Mouse (Mus musculus): Measurements from ENCODE around the gene Lysmd1. TPM values are rescaled to one million over a fixed set of nuclear protein-coding genes. Genes with fewer than 3 reads are reported as not detected.
"Not testable (repeated sequence)": the region's sequence is repeated elsewhere in the genome, so short reads cannot be mapped to it uniquely, and the experiment has no call there.

Lysmd1 gene
- polyA plus RNA-seq (2015; fragmentation: Nextera tagmentation; extraction: Ambion mirVana) = 19.1 and 19.6 TPM in 2 replicates

GRCm38 (mm10) chr3:95133680-95134101 is at the start of gene Lysmd1, which contains the start of gene Scnm1:
Gene Lysmd1 (plus strand): TSS chr3:95134088.
Gene Scnm1 (minus strand): TSS chr3:95134011.
- Histone ChIP-seq H3K4me3 (peak within 1 kb of the TSS; percentile 66), H3K4me2 (replicated peaks) (peak within 1 kb of the TSS; percentile 86), H3K27me3 (no peaks in the 10 kb centered on the region), H3K36me3 (peaks cover 37% of the 10 kb centered on the region), H3K9ac (peak within 1 kb of the TSS; percentile 83), H3K9me3 (no peaks in the 10 kb centered on the region), H3K27ac (peak within 1 kb of the TSS; percentile 63; the same call in 1 of the 2 replicates), H3K4me1 (peaks cover 22% of the 10 kb centered on the region)
- peak; percentile 94 for ATAC-seq (ENCODE audit: low FRiP score, low read depth)
- under 1% methylated on average over 20 of the region's 20 CpGs for WGBS

DNA sequence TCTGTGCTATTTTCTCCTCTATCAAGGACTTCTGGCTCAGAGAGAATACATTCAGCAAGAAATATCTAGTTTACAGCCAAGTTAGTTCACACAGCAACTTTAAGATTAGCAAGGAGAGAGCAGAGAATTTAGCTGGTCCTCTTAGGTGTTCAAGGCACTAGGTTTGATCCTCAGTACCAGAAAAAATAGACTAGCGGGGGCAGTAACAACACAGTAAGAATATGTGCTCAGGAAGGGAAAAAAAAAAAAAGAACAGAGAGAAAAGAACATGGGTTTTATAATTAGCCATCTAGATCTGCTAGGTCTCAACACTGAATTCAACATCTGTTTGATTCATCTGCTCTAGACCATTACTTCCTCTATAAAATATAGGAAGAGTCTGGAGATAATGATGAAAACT is 45.8 kb upstream of the Lysmd1 start:
- H3K27me3 ChIP-seq = no peaks in the 10 kb centered on the region
- H3K4me2 ChIP-seq (replicated peaks) = no peak overlapping the region
- 94% methylated on average over 1 of the region's 1 CpGs for WGBS
- H3K27ac ChIP-seq = no peak overlapping the region
- H3K9ac ChIP-seq = no peak overlapping the region
- no peaks in the 10 kb centered on the region for H3K9me3 ChIP-seq
- no peak for ATAC-seq (ENCODE audit: low FRiP score, low read depth)
- H3K4me3 ChIP-seq = no peak overlapping the region
- peaks cover 14% of the 10 kb centered on the region; the same call in 1 of the 2 replicates for H3K36me3 ChIP-seq
- H3K4me1 ChIP-seq = no peaks in the 10 kb centered on the region

GRCm38 (mm10) chr3:95100854-95101253 is 33.0 kb upstream of the Lysmd1 start:
- Histone ChIP-seq H3K36me3 (peaks cover 27% of the 10 kb centered on the region), H3K27ac (no peak overlapping the region), H3K4me3 (no peak overlapping the region), H3K4me1 (peaks cover 18% of the 10 kb centered on the region), H3K9me3 (no peaks in the 10 kb centered on the region), H3K27me3 (no peaks in the 10 kb centered on the region), H3K9ac (no peak overlapping the region), H3K4me2 (replicated peaks) (no peak overlapping the region)
- 12% methylated on average over 2 of the region's 2 CpGs for WGBS
- no peak for ATAC-seq (ENCODE audit: low FRiP score, low read depth)

- H3K36me3 ChIP-seq = peaks cover 12% of the 10 kb centered on the region
- 66% methylated on average over 4 of the region's 4 CpGs for WGBS
- peak overlapping the region; percentile 95 for H3K9ac ChIP-seq
- no peak overlapping the region for H3K27ac ChIP-seq
- H3K4me2 ChIP-seq (replicated peaks) = peak overlapping the region; percentile 78
- ATAC-seq (ENCODE audit: low FRiP score, low read depth) = no peak
- peaks cover 18% of the 10 kb centered on the region for H3K4me1 ChIP-seq
- H3K27me3 ChIP-seq = no peaks in the 10 kb centered on the region
- H3K4me3 ChIP-seq = peak overlapping the region; percentile 99
- no peaks in the 10 kb centered on the region for H3K9me3 ChIP-seq
Measured at GRCm38 (mm10) chr3:95105121-95105520, 28.8 kb upstream of the Lysmd1 start.

GRCm38 (mm10) chr3:95105586-95106337 is 28.1 kb upstream of the Lysmd1 start:
- no peak for ATAC-seq (ENCODE audit: low FRiP score, low read depth)
- under 1% methylated on average over 16 of the region's 16 CpGs for WGBS
- peak overlapping the region; percentile 75 for H3K27ac ChIP-seq
- peak overlapping the region; percentile 95 for H3K9ac ChIP-seq
- no peaks in the 10 kb centered on the region for H3K9me3 ChIP-seq
- no peaks in the 10 kb centered on the region for H3K27me3 ChIP-seq
- H3K4me1 ChIP-seq = peaks cover 17% of the 10 kb centered on the region
- H3K4me3 ChIP-seq = peak overlapping the region; percentile 99
- H3K4me2 ChIP-seq (replicated peaks) = peak overlapping the region; percentile 78
- peaks cover 12% of the 10 kb centered on the region for H3K36me3 ChIP-seq

GRCm38 (mm10) chr3:95106338-95107117 is 27.4 kb upstream of the Lysmd1 start, which contains the start of gene Pip5k1a:
Gene Pip5k1a (minus strand): TSS chr3:95106930.
- WGBS = under 1% methylated on average over 51 of the region's 51 CpGs
- Histone ChIP-seq H3K27ac (peak within 1 kb of the TSS; percentile 75), H3K4me3 (peak within 1 kb of the TSS; percentile 99), H3K9ac (peak within 1 kb of the TSS; percentile 95), H3K27me3 (no peaks in the 10 kb centered on the region), H3K9me3 (no peaks in the 10 kb centered on the region), H3K4me1 (peaks cover 12% of the 10 kb centered on the region), H3K4me2 (replicated peaks) (peak within 1 kb of the TSS; percentile 78), H3K36me3 (peaks cover 5% of the 10 kb centered on the region)
- peak; percentile 92 for ATAC-seq (ENCODE audit: low FRiP score, low read depth)

GRCm38 (mm10) chr3:95107308-95107707 is 26.6 kb upstream of the Lysmd1 start:
- H3K36me3 ChIP-seq; H3K9me3 ChIP-seq; ATAC-seq (ENCODE audit: low FRiP score, low read depth); H3K27ac ChIP-seq; H3K27me3 ChIP-seq: not testable (repeated sequence)
- Histone ChIP-seq H3K4me1 (peaks cover 16% of the 10 kb centered on the region), H3K9ac (peak overlapping the region; percentile 62), H3K4me3 (peak overlapping the region; percentile 99), H3K4me2 (replicated peaks) (peak overlapping the region; percentile 78)

GRCm38 (mm10) chr3:95107898-95108297 is 26.0 kb upstream of the Lysmd1 start:
- no peak for ATAC-seq (ENCODE audit: low FRiP score, low read depth)
- Histone ChIP-seq H3K9me3 (no peaks in the 10 kb centered on the region), H3K4me2 (replicated peaks) (no peak overlapping the region), H3K27me3 (no peaks in the 10 kb centered on the region), H3K4me1 (peaks cover 21% of the 10 kb centered on the region), H3K27ac (no peak overlapping the region), H3K4me3 (no peak overlapping the region), H3K36me3 (no peaks in the 10 kb centered on the region), H3K9ac (no peak overlapping the region)
- WGBS = 62% methylated on average over 2 of the region's 2 CpGs

- WGBS = under 1% methylated on average over 53 of the region's 54 CpGs
Measured at GRCm38 (mm10) chr3:95110911-95111726, 22.8 kb upstream of the Lysmd1 start, which contains the start of gene Vps72. Gene Vps72 (plus strand): TSS chr3:95111022.

GRCm38 (mm10) chr3:95112760-95113159 is 21.1 kb upstream of the Lysmd1 start:
- Histone ChIP-seq H3K9ac (no peak overlapping the region), H3K9me3 (no peaks in the 10 kb centered on the region), H3K36me3 (peaks cover 36% of the 10 kb centered on the region), H3K4me1 (peaks cover 11% of the 10 kb centered on the region), H3K27ac (no peak overlapping the region), H3K4me3 (peak overlapping the region; percentile 72; the same call in 1 of the 2 replicates), H3K4me2 (replicated peaks) (peak overlapping the region; percentile 59), H3K27me3 (no peaks in the 10 kb centered on the region)
- no peak for ATAC-seq (ENCODE audit: low FRiP score, low read depth)
- WGBS = 89% methylated on average over 1 of the region's 1 CpGs

More at GRCm38 (mm10) chr3:95110911-95111726, 22.8 kb upstream of the Lysmd1 start, which contains the start of gene Vps72:
- Histone ChIP-seq H3K4me3 (peak within 1 kb of the TSS; percentile 72), H3K9me3 (no peaks in the 10 kb centered on the region), H3K36me3 (peaks cover 22% of the 10 kb centered on the region), H3K4me2 (replicated peaks) (peak within 1 kb of the TSS; percentile 59), H3K9ac (peak within 1 kb of the TSS; percentile 90), H3K4me1 (peaks cover 11% of the 10 kb centered on the region), H3K27ac (peak within 1 kb of the TSS; percentile 98), H3K27me3 (no peaks in the 10 kb centered on the region)
- ATAC-seq (ENCODE audit: low FRiP score, low read depth) = peak; percentile 64

GRCm38 (mm10) chr3:95117751-95118150 is 16.1 kb upstream of the Lysmd1 start:
- H3K9me3 ChIP-seq = no peaks in the 10 kb centered on the region
- H3K27ac ChIP-seq = no peak overlapping the region
- H3K9ac ChIP-seq = no peak overlapping the region
- no peaks in the 10 kb centered on the region for H3K27me3 ChIP-seq
- H3K4me1 ChIP-seq = peaks cover 1% of the 10 kb centered on the region
- H3K4me3 ChIP-seq = no peak overlapping the region
- ATAC-seq (ENCODE audit: low FRiP score, low read depth) = no peak
- WGBS = 73% methylated on average over 2 of the region's 2 CpGs
- H3K4me2 ChIP-seq (replicated peaks) = no peak overlapping the region
- H3K36me3 ChIP-seq = peaks cover 86% of the 10 kb centered on the region

Measured in limb, embryonic 13.5 days (tissue).